Mouse (Mus musculus) liver, embryonic 12.5 days (tissue): ENCODE data around the gene Ifne. TPM values are rescaled to one million over a fixed set of nuclear protein-coding genes. Genes with fewer than 3 reads are reported as not detected.

Experiments used
- ATAC-seq: fragments of 200-750 bp; cut with Nextera tagmentation; 2 replicates; pipeline ENCODE4 v1.8.0; 2017; ENCODE audit warnings: moderate number of reproducible peaks, mild to moderate bottlenecking, moderate library complexity
- H3K27ac ChIP-seq: fragments of 300-500 bp; sonication (generic); 2 replicates; pipeline ENCODE4 v1.5.1; 2016; ENCODE audit warnings: mild to moderate bottlenecking
- H3K27me3 ChIP-seq: fragments of 300-500 bp; sonication (generic); replicated peaks from 2 replicates; pipeline ENCODE4 v1.6.1; 2016; ENCODE audit warnings: mild to moderate bottlenecking, moderate library complexity
- H3K36me3 ChIP-seq: fragments of 300-500 bp; sonication (generic); 2 replicates; pipeline ENCODE4 v1.6.1; 2016; ENCODE audit warnings: mild to moderate bottlenecking, moderate library complexity
- H3K4me1 ChIP-seq: fragments of 300-500 bp; sonication (generic); 2 replicates; pipeline ENCODE4 v1.6.1; 2016
- H3K4me2 ChIP-seq: fragments of 300-500 bp; sonication (generic); 2 replicates; pipeline ENCODE4 v1.6.1; 2016; ENCODE audit warnings: mild to moderate bottlenecking, moderate library complexity
- H3K4me3 ChIP-seq: fragments of 300-500 bp; sonication (generic); 2 replicates; pipeline ENCODE4 v1.5.1; 2016; ENCODE audit warnings: mild to moderate bottlenecking, moderate library complexity
- H3K9ac ChIP-seq: fragments of 300-500 bp; sonication (generic); 2 replicates; pipeline ENCODE4 v1.6.1; 2016; ENCODE audit warnings: mild to moderate bottlenecking, moderate library complexity
- H3K9me3 ChIP-seq: fragments of 300-500 bp; sonication (generic); replicated peaks from 2 replicates; pipeline ENCODE4 v1.6.1; 2016; ENCODE audit warnings: mild to moderate bottlenecking, moderate library complexity
- WGBS: fragments of 180-500 bp; shearing (Covaris S2); methylation state at CpG from one replicate; pipeline ENCODE4 v1.1.7; 2016; ENCODE audit not compliant: insufficient replicate concordance; 5-methylcytosine and 5-hydroxymethylcytosine counted together
- polyA plus RNA-seq: library from polyadenylated mRNA; unstranded; fragments of >200 nt; fragmentation: Nextera tagmentation; extraction: Ambion mirVana; gene quantifications from 2 replicates; pipeline ENCODE4 v1.2.1, GENCODE M21; 2016

The Ifne gene
- polyA plus RNA-seq, 1 experiment from 2014 or later = not detected

DNA sequence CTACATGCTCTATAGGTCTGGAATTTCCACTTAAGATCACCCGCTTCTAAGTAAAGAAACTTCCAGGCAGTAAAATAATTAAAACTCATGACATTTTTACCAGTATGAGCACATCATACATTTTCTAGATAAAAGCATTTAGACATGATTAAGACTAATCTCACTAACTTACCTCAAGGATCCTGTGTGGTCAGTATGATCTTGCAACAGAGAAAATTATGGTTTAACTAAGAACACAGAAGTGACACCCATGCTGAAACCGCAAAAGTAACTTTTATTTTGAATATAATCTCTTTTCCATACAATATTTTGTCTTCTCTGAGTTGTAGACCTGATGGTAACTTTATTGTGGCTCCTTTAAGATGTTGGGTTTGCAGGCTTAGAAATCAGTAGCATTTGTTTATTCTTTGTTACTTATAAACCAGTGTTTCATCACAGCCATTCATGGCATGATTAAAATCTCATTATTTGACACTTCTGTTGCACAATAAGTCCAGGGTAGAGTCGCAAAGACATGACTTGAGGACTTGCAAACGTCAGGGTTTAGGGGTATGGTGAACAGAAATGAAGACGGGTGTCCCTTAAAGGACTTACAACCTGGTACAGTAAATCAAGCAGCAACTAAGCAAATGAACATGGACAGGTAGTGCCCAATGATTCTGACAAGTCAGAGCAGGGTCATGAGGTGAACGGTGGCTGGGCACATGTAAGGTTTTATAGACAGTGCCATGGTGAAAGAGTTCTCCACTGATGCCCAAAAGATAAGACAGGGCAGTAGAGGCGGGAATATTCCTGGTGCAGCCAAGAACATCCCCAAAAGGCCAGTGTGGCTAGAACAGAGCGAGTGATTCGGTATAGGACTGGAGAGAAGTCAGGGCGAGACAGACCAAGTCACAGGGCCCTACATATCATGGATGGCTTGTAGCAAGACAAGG is 29.9 kb upstream of the Ifne start:
- Histone ChIP-seq H3K9me3 (no peaks in the 10 kb centered on the region), H3K36me3 (no peaks in the 10 kb centered on the region), H3K27me3 (no peaks in the 10 kb centered on the region), H3K4me1 (peaks cover 27% of the 10 kb centered on the region), H3K27ac (no peak overlapping the region), H3K9ac (no peak overlapping the region), H3K4me3 (no peak overlapping the region), H3K4me2 (no peak overlapping the region)
- 77% methylated on average over 10 of the region's 10 CpGs for WGBS
- ATAC-seq = no peak

DNA sequence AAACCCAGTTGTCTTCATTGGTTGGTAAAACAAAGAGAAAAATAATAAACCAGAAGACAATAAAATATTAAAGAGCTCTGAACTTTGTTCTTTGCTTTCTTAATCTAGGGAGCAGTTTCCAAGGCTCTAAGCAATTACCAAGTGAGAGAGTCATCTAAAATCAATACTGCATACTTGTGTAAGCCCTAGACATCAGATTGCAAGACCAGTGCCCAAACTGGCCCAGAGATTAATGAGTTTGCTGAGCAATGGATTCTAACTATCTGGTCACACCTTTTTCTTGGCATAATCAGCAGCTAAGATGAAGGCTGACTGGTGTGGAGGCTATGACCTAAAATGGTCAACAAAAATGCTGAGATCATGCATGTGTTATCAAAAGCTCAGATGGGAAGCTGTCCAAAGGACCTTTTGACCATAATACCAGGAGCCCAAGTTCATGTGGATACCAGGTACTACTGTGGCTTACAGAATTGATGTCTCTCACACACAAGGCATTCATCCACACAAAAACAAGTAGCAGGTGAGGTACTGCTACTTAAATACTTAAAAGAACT is 13.3 kb upstream of the Ifne start:
- Histone ChIP-seq H3K9me3 (no peaks in the 10 kb centered on the region), H3K36me3 (no peaks in the 10 kb centered on the region), H3K9ac (no peak overlapping the region), H3K4me3 (no peak overlapping the region), H3K4me1 (no peaks in the 10 kb centered on the region), H3K27me3 (no peaks in the 10 kb centered on the region), H3K27ac (no peak overlapping the region), H3K4me2 (no peak overlapping the region)
- ATAC-seq = no peak

DNA sequence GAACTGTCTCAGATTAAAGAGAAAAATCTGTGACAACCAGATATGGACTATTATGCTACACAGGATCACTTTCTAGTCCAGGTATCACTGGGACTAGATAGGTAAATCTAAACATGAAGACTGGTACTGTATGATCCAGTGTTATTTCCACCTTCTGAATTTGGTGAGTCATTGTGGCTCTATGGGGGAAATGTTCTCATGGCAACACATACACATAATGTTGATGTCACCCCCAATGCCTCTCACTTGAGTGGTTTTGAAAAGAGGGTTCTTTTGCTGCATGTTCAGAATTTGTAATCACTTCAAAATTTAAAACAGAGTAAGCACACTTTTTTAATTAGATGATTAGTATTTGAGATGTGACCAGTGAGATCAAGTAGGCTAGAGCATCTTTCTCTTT is 8.2 kb upstream of the Ifne start:
- H3K27ac ChIP-seq = no peak overlapping the region
- H3K4me3 ChIP-seq = no peak overlapping the region
- no peak overlapping the region for H3K4me2 ChIP-seq
- H3K4me1 ChIP-seq = no peaks in the 10 kb centered on the region
- no peak overlapping the region for H3K9ac ChIP-seq
- H3K9me3 ChIP-seq = no peaks in the 10 kb centered on the region
- no peaks in the 10 kb centered on the region for H3K27me3 ChIP-seq
- H3K36me3 ChIP-seq = no peaks in the 10 kb centered on the region
- no peak for ATAC-seq

DNA sequence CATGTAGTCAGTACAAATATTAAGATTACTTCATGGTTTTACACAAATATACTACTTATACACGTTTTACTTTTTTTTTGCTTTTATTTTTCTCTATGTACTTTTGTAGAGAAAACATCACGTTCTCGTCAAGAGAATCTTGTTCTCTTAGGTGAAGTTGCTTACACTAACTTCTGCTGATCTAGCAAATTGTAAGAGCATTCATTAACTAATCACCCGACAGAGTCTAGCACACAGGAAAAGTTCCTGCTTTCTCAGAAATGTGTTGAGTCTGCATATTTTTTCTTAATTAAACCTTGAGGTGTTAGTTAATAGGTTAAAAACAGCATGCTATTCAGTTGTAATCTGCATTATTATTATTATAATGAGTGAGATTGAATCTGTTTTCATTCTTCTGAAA is 1.2 kb downstream of the Ifne start:
- peak overlapping the region; percentile 48; the same call in 1 of the 2 replicates for H3K4me2 ChIP-seq
- H3K36me3 ChIP-seq = no peaks in the 10 kb centered on the region
- no peak overlapping the region for H3K4me3 ChIP-seq
- no peaks in the 10 kb centered on the region for H3K27me3 ChIP-seq
- 40% methylated on average over 4 of the region's 4 CpGs for WGBS
- ATAC-seq = no peak
- no peak overlapping the region for H3K27ac ChIP-seq
- H3K9ac ChIP-seq = no peak overlapping the region
- peaks cover 36% of the 10 kb centered on the region for H3K4me1 ChIP-seq
- H3K9me3 ChIP-seq = no peaks in the 10 kb centered on the region

DNA sequence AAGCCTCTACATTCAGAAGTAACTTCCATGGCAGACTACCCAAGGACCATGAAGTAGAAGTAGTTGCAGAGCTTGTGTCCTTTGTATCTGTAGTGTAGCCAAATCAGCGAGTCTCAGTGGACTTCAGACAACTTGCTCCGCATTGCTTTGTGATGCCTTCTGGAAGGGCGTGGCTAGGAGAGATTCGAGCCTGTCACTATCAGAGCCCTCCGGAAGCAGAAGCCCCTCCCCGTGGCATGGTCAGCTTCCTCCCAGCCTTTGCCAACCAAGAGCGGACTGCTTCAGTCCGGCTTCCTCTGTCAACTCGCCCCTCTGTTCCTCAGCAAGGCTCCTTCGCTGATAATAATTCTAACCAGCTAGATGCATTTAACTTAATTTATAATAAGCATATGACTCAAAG is 1.8 kb downstream of the Ifne start:
- Histone ChIP-seq H3K4me1 (peaks cover 36% of the 10 kb centered on the region), H3K4me2 (peak overlapping the region; percentile 48), H3K9me3 (no peaks in the 10 kb centered on the region), H3K4me3 (no peak overlapping the region), H3K27ac (no peak overlapping the region), H3K27me3 (no peaks in the 10 kb centered on the region), H3K9ac (no peak overlapping the region), H3K36me3 (no peaks in the 10 kb centered on the region)
- ATAC-seq = peak; percentile 70
- 10% methylated on average over 10 of the region's 10 CpGs for WGBS

DNA sequence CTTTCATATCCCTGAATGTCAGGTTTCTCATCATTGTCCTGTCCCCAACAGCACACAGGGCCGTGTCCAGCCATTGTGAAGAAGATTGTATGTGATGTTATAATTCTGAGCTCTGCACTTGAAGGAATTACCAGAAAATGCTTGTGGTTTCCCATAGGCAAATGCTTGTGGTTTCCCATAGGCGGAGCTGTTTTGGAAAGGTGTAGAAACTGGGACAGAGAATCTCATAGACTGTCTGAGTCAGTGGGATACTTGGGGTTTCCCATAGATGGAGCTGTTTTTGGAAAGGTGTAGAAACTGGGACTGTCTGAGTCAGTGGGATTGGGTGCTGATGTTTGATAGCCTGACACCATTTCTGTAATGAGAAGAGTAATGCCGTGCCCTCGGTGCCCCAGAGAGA is 3.5 kb downstream of the Ifne start:
- no peak overlapping the region for H3K9ac ChIP-seq
- no peak overlapping the region for H3K4me3 ChIP-seq
- H3K36me3 ChIP-seq = no peaks in the 10 kb centered on the region
- no peak overlapping the region for H3K4me2 ChIP-seq
- H3K27me3 ChIP-seq = peaks cover 5% of the 10 kb centered on the region
- WGBS = 65% methylated on average over 4 of the region's 4 CpGs
- peaks cover 36% of the 10 kb centered on the region for H3K4me1 ChIP-seq
- H3K9me3 ChIP-seq = no peaks in the 10 kb centered on the region
- no peak for ATAC-seq
- H3K27ac ChIP-seq = no peak overlapping the region

DNA sequence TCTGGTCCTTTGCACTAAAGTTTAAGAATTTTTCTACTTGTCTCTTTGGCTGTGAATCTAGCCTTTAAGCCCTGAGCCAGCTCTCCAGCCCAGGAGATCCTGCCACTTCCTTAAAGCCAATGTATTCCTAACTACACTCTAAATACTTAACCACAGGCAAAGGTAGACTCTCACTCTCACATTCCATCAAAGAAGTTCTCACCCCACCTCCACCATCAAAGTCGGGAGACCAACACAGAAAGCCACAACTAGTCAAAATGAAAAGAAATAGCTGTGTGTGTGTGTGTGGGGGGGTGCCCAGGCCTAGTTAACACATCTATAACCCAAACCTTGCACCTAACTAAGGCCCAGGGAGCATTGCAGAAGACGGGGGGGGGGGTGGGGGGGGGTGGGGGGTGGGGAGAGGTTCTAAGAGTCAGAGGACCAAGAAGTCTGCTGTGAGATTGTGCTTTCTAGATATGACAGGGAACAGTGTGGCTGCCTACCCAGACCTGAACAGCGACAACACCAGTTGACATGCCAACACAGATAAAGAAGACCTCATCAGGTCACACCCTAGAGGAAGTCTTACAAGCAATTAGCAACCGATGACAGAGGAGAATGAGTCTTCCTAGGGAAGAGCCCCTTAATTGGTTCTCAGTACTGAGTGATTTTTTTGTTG is 4.4 kb downstream of the Ifne start:
- peak; percentile 93 for ATAC-seq
- peaks cover 36% of the 10 kb centered on the region for H3K4me1 ChIP-seq
- WGBS = 20% methylated on average over 4 of the region's 4 CpGs
- H3K9ac ChIP-seq = no peak overlapping the region
- H3K4me2 ChIP-seq = peak overlapping the region; percentile 25
- no peaks in the 10 kb centered on the region for H3K36me3 ChIP-seq
- no peak overlapping the region for H3K27ac ChIP-seq
- H3K9me3 ChIP-seq = no peaks in the 10 kb centered on the region
- H3K27me3 ChIP-seq = peaks cover 5% of the 10 kb centered on the region
- H3K4me3 ChIP-seq = no peak overlapping the region

DNA sequence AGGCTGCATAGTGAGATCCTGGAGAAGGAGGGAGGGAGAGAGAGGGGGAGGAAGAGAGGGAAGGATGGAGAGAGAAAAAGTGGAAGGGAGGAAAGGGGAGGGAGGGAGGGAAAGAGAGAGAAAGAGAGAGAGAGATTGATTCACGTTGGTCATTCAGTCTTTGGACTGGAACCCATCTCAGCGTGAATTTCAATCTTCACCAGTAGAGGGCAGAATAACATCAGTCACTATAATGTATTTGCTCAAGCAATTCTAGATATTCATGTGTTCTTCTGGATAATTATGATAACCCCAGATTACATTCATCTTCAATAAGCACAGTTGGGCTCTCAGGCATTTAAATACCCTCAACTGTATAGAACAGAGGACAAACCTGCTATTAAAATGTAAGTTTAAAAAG is 7.3 kb downstream of the Ifne start:
- Histone ChIP-seq H3K27me3 (peaks cover 5% of the 10 kb centered on the region), H3K4me1 (peaks cover 35% of the 10 kb centered on the region), H3K9me3 (no peaks in the 10 kb centered on the region), H3K9ac (no peak overlapping the region), H3K4me2 (no peak overlapping the region), H3K4me3 (no peak overlapping the region), H3K36me3 (no peaks in the 10 kb centered on the region), H3K27ac (no peak overlapping the region)
- ATAC-seq = no peak
- 0% methylated on average over 2 of the region's 2 CpGs for whole genome bisulfite sequencing

DNA sequence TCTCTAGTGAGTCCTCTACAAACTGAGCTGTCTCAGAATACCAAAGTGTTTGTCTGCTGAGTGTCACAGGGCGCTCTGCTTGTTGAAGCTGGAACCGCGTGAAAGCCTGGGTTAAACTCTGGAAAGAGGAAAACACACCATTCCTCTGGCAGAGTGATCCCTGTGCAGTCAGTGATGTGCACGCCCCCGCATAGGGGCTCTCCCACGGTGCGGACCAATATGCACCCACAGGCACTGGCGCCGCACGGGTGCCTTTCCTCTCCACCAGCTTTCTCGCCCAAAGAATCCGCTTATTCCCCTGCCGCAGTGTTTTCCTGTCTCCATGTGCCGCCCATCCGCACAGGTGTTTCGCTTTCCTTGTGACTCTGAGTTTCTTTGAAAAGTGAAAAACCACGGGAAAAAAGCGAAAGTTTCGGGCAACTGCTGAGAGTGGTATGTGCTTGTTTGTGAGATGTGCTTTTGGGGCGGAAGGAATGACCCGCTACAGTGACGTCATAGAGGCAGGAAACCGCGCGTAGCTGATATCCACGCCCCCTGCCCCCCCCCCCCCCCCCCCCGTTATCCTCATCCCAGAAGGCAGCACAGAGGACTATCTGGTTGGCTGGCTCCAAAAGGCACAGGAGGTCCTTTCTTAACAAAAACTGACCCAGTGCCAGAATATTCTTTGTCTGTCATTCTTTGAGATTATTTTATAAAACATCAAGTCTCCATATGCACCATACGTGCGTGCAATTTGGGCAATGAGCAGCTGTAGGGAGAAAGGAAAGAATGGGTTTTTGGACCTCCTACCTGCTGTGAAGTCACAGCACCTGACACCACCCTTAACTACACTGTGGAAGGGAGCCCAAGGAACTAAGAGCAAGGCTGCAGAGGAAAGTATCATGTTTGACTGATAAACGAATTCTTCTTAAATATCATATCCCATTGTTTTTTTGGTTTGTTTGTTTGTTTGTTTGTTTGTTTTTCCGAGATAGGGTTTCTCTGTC is 11.8 kb downstream of the Ifne start:
- H3K9me3 ChIP-seq = no peaks in the 10 kb centered on the region
- peak overlapping the region; percentile 72 for H3K9ac ChIP-seq
- peaks cover 23% of the 10 kb centered on the region for H3K4me1 ChIP-seq
- H3K4me2 ChIP-seq = peak overlapping the region; percentile 92
- H3K4me3 ChIP-seq = peak overlapping the region; percentile 70
- H3K27ac ChIP-seq = peak overlapping the region; percentile 54; the same call in 1 of the 2 replicates
- peaks cover 20% of the 10 kb centered on the region for H3K27me3 ChIP-seq
- peak; percentile 78 for ATAC-seq
- 9% methylated on average over 30 of the region's 31 CpGs for WGBS
- H3K36me3 ChIP-seq = no peaks in the 10 kb centered on the region

DNA sequence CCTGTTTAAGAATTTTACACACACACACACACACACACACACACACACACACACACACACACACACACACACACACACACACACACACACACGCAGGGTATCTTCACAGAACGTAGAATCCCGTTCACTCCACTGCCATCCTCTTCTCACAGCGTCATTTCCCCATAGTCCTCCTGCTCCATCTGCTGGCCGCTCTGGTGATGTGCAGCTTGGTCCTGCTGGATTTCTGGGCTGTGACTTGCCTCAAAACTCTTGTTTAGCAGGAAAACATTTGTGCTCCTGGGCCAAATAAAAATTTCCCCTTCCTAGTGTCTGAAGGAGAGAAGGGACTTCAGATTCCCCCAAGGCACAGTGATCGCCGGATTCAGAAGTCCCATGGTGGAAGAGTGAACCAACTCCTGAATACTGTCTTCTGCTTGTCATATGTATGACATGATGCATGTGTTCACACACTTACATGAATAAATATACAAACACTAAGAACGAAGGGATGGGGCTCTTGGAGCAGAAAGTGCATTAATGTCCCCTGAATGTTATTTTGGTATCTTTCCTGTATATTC is 12.6 kb downstream of the Ifne start:
- H3K4me2 ChIP-seq = peak overlapping the region; percentile 92
- H3K27ac ChIP-seq = no peak overlapping the region
- H3K4me1 ChIP-seq = peaks cover 23% of the 10 kb centered on the region
- H3K9me3 ChIP-seq = no peaks in the 10 kb centered on the region
- H3K9ac ChIP-seq = peak overlapping the region; percentile 72
- ATAC-seq = peak; percentile 60
- no peaks in the 10 kb centered on the region for H3K36me3 ChIP-seq
- H3K27me3 ChIP-seq = peaks cover 28% of the 10 kb centered on the region
- peak overlapping the region; percentile 70 for H3K4me3 ChIP-seq
- WGBS = 2% methylated on average over 8 of the region's 8 CpGs

DNA sequence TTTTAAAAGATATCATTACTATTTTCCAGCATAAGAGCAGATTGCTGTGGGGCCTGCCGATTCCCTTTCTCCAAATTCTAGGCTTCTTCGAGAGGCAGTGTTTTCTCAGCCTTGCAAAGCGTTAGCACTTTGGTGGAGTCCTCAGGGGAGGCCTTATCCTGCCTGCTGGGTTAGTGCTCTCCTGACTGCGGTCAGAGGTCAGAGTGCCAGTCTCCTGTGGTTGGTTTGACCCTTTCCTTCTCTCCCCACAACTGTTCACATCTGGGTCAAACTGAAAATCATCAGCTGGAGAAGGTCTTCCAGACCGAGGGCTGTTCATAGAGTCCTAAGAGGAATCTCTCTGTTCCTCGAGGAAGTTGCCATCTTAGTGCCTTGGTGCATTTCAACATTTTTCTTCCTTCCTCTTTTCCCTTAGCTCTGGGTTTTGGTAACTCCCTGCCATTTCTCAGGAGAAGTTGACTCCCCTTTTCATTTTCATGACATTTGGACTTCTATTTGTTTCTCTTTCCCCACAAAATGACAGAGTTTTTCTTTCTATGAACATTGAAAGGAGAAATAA is 14.9 kb downstream of the Ifne start:
- Histone ChIP-seq H3K4me1 (peaks cover 23% of the 10 kb centered on the region), H3K9me3 (no peaks in the 10 kb centered on the region), H3K36me3 (no peaks in the 10 kb centered on the region), H3K27ac (peak overlapping the region; percentile 51; the same call in 1 of the 2 replicates), H3K27me3 (peaks cover 32% of the 10 kb centered on the region), H3K9ac (no peak overlapping the region), H3K4me2 (peak overlapping the region; percentile 44; the same call in 1 of the 2 replicates), H3K4me3 (no peak overlapping the region)
- no peak for ATAC-seq
- 18% methylated on average over 6 of the region's 6 CpGs for WGBS
